Mouse (Mus musculus) fibroblast of lung, adult 2 months (primary cell): ENCODE results near the gene Olfr1012.
"Not testable (repeated sequence)": the region's sequence is repeated elsewhere in the genome, so short reads cannot be mapped to it uniquely, and the experiment has no call there.

Experiments used
- DNase-seq: peaks from one replicate; pipeline ENCODE4 v3.0.0-alpha.2; 2011; ENCODE audit warnings: low read depth

Gene Olfr1012

DNA sequence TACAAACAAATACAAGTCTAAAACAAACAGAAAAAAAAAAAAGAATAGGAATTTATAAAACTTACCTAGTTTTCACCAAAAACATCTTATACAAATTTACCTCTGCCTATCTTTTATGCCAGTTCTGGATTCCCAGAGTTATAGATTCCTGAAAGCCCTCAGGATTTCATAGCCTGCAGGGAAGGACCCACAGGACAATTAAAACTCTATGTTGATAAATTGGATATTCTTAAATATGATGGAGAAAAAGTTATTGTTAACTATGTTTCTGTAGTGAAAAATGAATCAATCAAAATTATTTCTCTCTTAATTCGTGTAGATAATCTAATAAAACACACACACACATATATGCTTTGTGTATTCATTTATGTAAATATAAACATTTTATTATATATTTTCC is at the start of gene Olfr1012:
Gene Olfr1012, minus strand, starts transcription at position 101 of the 400 bp plus-strand sequence.
- no peak for DNase-seq

GRCm38 (mm10) chr2:85804501-85804900 is 41.9 kb upstream of the Olfr1012 start:
- DNase-seq, result no peak

- no peak for DNase-seq
Observed at GRCm38 (mm10) chr2:85802444-85802843, 39.9 kb upstream of the Olfr1012 start, which contains the start of gene Olfr1016. TSS of gene Olfr1016 (minus strand) at chr2:85802544.

DNA sequence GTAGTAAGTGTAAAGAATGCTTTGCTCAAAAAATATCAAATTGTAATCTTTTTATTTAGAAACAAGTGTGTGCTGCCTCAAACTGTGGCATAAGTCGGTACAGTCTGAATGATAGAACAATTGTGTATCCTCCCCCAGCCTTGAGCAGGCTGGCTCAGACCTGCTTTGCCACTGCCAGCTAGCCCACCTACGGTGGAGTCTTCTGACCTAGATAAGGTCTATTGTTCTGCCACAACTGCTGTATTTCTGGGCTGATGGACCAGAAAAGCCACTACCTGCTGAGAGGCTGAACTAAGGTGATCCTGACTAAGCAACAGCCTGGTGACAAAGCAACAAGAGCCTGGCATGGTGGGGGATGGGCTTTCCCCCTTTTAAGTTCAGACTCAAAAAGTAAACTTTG is 29.8 kb upstream of the Olfr1012 start:
- no peak for DNase-seq

- no peak for DNase-seq
Observed at GRCm38 (mm10) chr2:85781717-85782116, 19.2 kb upstream of the Olfr1012 start, which contains the start of gene Olfr1015. TSS of gene Olfr1015 (plus strand) at chr2:85782017.

- DNase-seq, result no peak
Observed at GRCm38 (mm10) chr2:85772413-85772812, 9.8 kb upstream of the Olfr1012 start, which contains the start of gene Olfr1014. TSS of gene Olfr1014 (plus strand) at chr2:85772713.

DNA sequence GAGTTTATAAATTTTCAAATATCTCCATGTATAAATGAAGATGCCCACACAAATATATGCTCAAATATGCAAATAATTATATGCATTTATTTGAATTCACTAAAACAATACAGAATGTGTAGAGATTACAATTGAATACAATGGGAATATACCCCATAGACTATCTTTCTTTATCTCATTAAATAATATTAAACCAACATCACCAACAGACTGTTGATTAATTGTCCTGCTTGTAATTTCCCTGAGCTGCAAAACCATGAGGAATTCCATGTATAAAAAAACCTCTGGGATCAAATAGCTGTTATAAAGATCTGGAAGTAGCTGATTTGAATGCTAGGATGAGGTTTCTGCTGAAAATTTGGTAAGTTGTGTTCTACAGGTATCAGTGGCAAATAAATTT is 4.2 kb upstream of the Olfr1012 start, which contains the start of gene Olfr1013:
Gene Olfr1013, plus strand, starts transcription at position 301 of the 400 bp plus-strand sequence.
- no peak for DNase-seq

DNA sequence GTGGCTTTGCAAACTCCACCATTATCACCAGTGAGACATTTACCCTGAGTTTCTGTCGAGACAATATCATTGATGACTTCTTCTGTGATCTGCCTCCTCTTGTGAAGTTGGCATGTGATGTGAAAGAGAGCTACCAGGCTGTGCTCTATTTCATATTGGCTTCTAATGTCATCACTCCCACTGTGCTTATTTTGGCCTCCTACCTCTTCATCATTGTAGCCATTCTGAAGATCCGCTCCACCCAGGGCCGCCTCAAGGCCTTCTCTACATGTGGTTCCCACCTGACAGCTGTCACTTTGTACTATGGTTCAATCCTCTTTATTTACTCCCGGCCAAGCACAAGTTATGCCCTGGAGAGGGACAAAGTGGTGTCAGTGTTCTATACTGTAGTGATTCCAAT is 8.7 kb downstream of the Olfr1012 start:
- DNase-seq, result no peak

DNA sequence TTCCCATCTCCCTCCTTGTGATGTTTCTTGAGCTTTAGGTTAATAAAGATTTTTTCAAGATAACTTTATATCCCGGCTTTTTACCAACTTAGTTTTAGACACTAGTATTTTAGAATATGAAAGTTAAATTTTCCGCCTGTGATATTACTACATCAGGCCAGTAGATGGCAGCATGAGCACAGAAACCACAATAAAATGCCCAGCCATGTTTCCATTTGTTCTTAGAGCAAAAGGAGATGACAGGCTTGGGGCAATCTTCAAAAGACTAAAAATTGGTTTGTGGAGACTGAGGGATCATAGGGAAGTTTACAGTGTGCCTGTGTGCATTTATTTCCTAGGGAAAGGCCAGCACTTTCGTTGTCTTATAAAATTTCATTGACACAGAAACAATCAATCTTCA is 36.8 kb downstream of the Olfr1012 start:
- DNase-seq, result no peak

- DNase-seq, result no peak
Observed at GRCm38 (mm10) chr2:85715119-85715518, 47.4 kb downstream of the Olfr1012 start, which contains the start of gene Olfr1009. TSS of gene Olfr1009 (plus strand) at chr2:85715419.

GRCm38 (mm10) chr2:85711159-85711558 is 51.4 kb downstream of the Olfr1012 start:
- DNase-seq, result no peak

GRCm38 (mm10) chr2:85710680-85711079 is 51.9 kb downstream of the Olfr1012 start:
- DNase-seq, result not testable (repeated sequence)
